Mouse (Mus musculus): Measurements from ENCODE around the gene Rbpj. TPM values are rescaled to one million over a fixed set of nuclear protein-coding genes. Genes with fewer than 3 reads are reported as not detected.

Gene Rbpj
- total and polyA plus RNA-seq, 2 experiments, result 4.2 to 9.6 TPM

DNA sequence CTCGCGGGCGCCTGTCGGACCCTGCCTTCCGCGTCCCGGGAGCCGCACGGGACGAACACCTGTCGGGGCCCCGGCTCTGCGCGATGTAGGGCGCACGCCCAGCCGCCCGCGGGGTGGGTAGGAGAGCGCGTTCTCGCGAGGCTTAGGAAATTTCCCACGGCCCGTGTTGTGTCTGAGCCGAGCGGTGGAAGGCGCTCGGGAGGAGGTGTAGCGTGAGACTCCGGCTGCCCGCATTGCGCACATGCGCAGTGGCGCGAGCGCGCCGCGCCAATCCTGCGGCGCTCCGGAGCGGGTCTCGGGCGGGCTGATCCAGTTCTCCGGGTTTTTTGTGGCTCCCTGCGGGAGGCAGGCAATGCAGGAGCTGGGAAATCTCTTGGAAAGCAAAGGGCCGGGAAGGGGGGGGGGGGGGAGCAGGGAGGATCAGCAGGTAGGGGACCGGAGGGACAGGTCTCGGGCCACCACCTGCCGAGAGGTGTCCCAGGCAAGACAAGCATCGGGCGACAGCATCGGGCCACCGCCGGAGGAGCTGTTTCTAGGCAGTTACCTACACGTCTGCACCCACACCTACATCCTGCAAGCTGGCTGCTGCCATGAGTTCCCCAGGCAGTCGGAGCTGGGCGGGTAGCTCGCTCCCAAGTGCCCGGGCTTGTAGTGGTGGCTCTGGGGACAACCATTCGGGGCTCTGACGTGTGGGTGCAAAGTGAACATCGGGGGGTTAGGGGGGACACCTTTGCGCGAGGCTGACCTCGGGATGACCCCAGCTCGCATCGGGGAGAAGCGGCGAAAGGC, 123.4 kb downstream of the Rbpj start:
- under 1% methylated on average over 71 of the region's 72 CpGs for WGBS
- Histone ChIP-seq H3K27me3 (ENCODE audit: control insufficient read depth, insufficient read depth, low read length) (no peaks in the 10 kb centered on the region), H3K4me3 (ENCODE audit: insufficient read depth, low read depth, low read length) (peak overlapping the region; percentile 94), H3K36me3 (ENCODE audit: control insufficient read depth, insufficient read depth, low read length) (no peaks in the 10 kb centered on the region), H3K4me1 (ENCODE audit: control insufficient read depth, insufficient read depth, low read length) (peaks cover 15% of the 10 kb centered on the region), H3K9ac (ENCODE audit: low read depth, low read length) (peak overlapping the region; percentile 91), H3K79me2 (ENCODE audit: control insufficient read depth, insufficient read depth, low read length) (peaks cover 12% of the 10 kb centered on the region; the same call in 1 of the 2 replicates), H3K27ac (replicated peaks; ENCODE audit: insufficient read depth, low read depth, low read length) (peak overlapping the region; percentile 66)
- DNase-seq (ENCODE audit: extremely low read depth, low read depth, low spot score), result peak; percentile 83
- TF ChIP-seq POLR2A (IDR thresholded peaks at IDR 0.05; ENCODE audit: extremely low read depth, insufficient read depth, low read length) (peak; percentile 33; the same call in 1 of the 2 replicates), CTCF (IDR thresholded peaks at IDR 0.05; ENCODE audit: low read depth, low read length) (no peak)

- DNase-seq (ENCODE audit: extremely low read depth, low read depth, low spot score), result peak; percentile 92
- Histone ChIP-seq H3K27ac (replicated peaks; ENCODE audit: insufficient read depth, low read depth, low read length) (peak overlapping the region; percentile 80), H3K79me2 (ENCODE audit: control insufficient read depth, insufficient read depth, low read length) (peaks cover 15% of the 10 kb centered on the region; the same call in 1 of the 2 replicates), H3K4me3 (ENCODE audit: insufficient read depth, low read depth, low read length) (peak overlapping the region; percentile 94), H3K9ac (ENCODE audit: low read depth, low read length) (peak overlapping the region; percentile 94), H3K27me3 (ENCODE audit: control insufficient read depth, insufficient read depth, low read length) (no peaks in the 10 kb centered on the region), H3K4me1 (ENCODE audit: control insufficient read depth, insufficient read depth, low read length) (peaks cover 15% of the 10 kb centered on the region), H3K36me3 (ENCODE audit: control insufficient read depth, insufficient read depth, low read length) (no peaks in the 10 kb centered on the region)
- WGBS, result under 1% methylated on average over 57 of the region's 59 CpGs
- TF ChIP-seq CTCF (IDR thresholded peaks at IDR 0.05; ENCODE audit: low read depth, low read length), result no peak
- TF ChIP-seq POLR2A (IDR thresholded peaks at IDR 0.05; ENCODE audit: extremely low read depth, insufficient read depth, low read length), result 0 out of 2 replicates have a peak, but pooled peaks have one; percentile 23
Observed at GRCm38 (mm10) chr5:53590179-53590765, 124.3 kb downstream of the Rbpj start.

- TF ChIP-seq CTCF (IDR thresholded peaks at IDR 0.05; ENCODE audit: low read depth, low read length), result no peak
- TF ChIP-seq POLR2A (IDR thresholded peaks at IDR 0.05; ENCODE audit: extremely low read depth, insufficient read depth, low read length), result no peak
- Histone ChIP-seq H3K4me1 (ENCODE audit: control insufficient read depth, insufficient read depth, low read length) (peaks cover 15% of the 10 kb centered on the region), H3K79me2 (ENCODE audit: control insufficient read depth, insufficient read depth, low read length) (peaks cover 21% of the 10 kb centered on the region; the same call in 1 of the 2 replicates), H3K27me3 (ENCODE audit: control insufficient read depth, insufficient read depth, low read length) (no peaks in the 10 kb centered on the region), H3K36me3 (ENCODE audit: control insufficient read depth, insufficient read depth, low read length) (no peaks in the 10 kb centered on the region), H3K9ac (ENCODE audit: low read depth, low read length) (peak overlapping the region; percentile 94), H3K27ac (replicated peaks; ENCODE audit: insufficient read depth, low read depth, low read length) (no peak overlapping the region), H3K4me3 (ENCODE audit: insufficient read depth, low read depth, low read length) (peak overlapping the region; percentile 94)
- no peak for DNase-seq (ENCODE audit: extremely low read depth, low read depth, low spot score)
- 2% methylated on average over 39 of the region's 67 CpGs for WGBS
Observed at GRCm38 (mm10) chr5:53590875-53591682, 125.1 kb downstream of the Rbpj start.

- Histone ChIP-seq H3K27me3 (ENCODE audit: control insufficient read depth, insufficient read depth, low read length) (no peaks in the 10 kb centered on the region), H3K4me3 (ENCODE audit: insufficient read depth, low read depth, low read length) (peak overlapping the region; percentile 94; the same call in 1 of the 2 replicates), H3K4me1 (ENCODE audit: control insufficient read depth, insufficient read depth, low read length) (peaks cover 15% of the 10 kb centered on the region), H3K27ac (replicated peaks; ENCODE audit: insufficient read depth, low read depth, low read length) (no peak overlapping the region), H3K36me3 (ENCODE audit: control insufficient read depth, insufficient read depth, low read length) (no peaks in the 10 kb centered on the region), H3K9ac (ENCODE audit: low read depth, low read length) (peak overlapping the region; percentile 94; the same call in 1 of the 2 replicates), H3K79me2 (ENCODE audit: control insufficient read depth, insufficient read depth, low read length) (peaks cover 23% of the 10 kb centered on the region; the same call in 1 of the 2 replicates)
- TF ChIP-seq CTCF (IDR thresholded peaks at IDR 0.05; ENCODE audit: low read depth, low read length) (no peak), POLR2A (IDR thresholded peaks at IDR 0.05; ENCODE audit: extremely low read depth, insufficient read depth, low read length) (no peak)
- 10% methylated on average over 8 of the region's 8 CpGs for WGBS
- no peak for DNase-seq (ENCODE audit: extremely low read depth, low read depth, low spot score)
Observed at GRCm38 (mm10) chr5:53591683-53592050, 125.7 kb downstream of the Rbpj start.

DNA sequence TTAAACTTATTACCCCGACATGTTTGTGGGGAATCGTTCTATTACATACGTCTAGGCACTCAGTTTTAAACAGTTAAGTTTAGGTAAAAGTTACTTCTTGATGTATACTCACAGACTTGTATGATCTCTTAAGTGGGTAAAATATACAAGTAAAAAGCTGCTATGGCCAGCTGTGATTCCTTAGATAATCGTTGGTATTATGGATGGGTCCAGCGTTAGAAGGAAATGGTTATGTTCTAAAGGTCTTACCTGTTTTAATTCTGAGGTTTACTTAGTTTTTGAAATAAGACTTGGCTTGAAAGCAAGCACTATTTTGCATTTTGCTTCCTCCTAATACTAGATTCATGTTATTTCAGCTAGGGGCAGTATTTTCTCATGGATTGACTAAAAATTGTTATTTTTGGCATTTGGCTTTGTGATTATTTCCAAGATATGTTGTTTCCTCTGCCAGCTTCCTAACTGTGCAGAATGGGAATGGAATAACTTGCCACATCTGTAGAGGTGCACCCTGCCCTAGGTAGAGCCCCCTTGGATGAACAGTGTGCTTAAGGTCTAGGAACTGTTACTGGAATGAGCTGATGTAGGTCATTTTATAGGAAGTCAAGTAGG, 127.2 kb downstream of the Rbpj start:
- H3K27me3 ChIP-seq (ENCODE audit: control insufficient read depth, insufficient read depth, low read length), result no peaks in the 10 kb centered on the region
- WGBS, result 83% methylated on average over 5 of the region's 5 CpGs
- no peaks in the 10 kb centered on the region for H3K36me3 ChIP-seq (ENCODE audit: control insufficient read depth, insufficient read depth, low read length)
- H3K79me2 ChIP-seq (ENCODE audit: control insufficient read depth, insufficient read depth, low read length), result peaks cover 28% of the 10 kb centered on the region; the same call in 1 of the 2 replicates
- no peak overlapping the region for H3K9ac ChIP-seq (ENCODE audit: low read depth, low read length)
- no peak for DNase-seq (ENCODE audit: extremely low read depth, low read depth, low spot score)
- no peak overlapping the region for H3K4me3 ChIP-seq (ENCODE audit: insufficient read depth, low read depth, low read length)
- no peak overlapping the region for H3K27ac ChIP-seq (replicated peaks; ENCODE audit: insufficient read depth, low read depth, low read length)
- TF ChIP-seq CTCF (IDR thresholded peaks at IDR 0.05; ENCODE audit: low read depth, low read length) (no peak), POLR2A (IDR thresholded peaks at IDR 0.05; ENCODE audit: extremely low read depth, insufficient read depth, low read length) (no peak)
- H3K4me1 ChIP-seq (ENCODE audit: control insufficient read depth, insufficient read depth, low read length), result peaks cover 15% of the 10 kb centered on the region

All from liver, adult 2 months (tissue).